Mouse (Mus musculus) heart, embryonic 15.5 days (tissue): ENCODE measurements around the gene Polr2i. TPM values are rescaled to one million over a fixed set of nuclear protein-coding genes. Genes with fewer than 3 reads are reported as not detected.
"Not testable (repeated sequence)": the region's sequence is repeated elsewhere in the genome, so short reads cannot be mapped to it uniquely, and the experiment has no call there.

Experiments
- ATAC-seq: fragments of 200-750 bp; cut with Nextera tagmentation; replicated peaks from 2 replicates; pipeline ENCODE4 v1.8.0; 2017; ENCODE audit warnings: low read depth, moderate TSS enrichment; ENCODE audit not compliant: insufficient number of reproducible peaks, insufficient read depth, low FRiP score
- H3K27ac ChIP-seq: fragments of 300-500 bp; sonication (generic); 2 replicates; pipeline ENCODE4 v1.5.1; 2015; ENCODE audit warnings: mild to moderate bottlenecking, inconsistent platforms
- H3K27me3 ChIP-seq: fragments of 300-500 bp; sonication (generic); 2 replicates; pipeline ENCODE4 v1.6.1; 2015; ENCODE audit warnings: inconsistent platforms
- H3K36me3 ChIP-seq: fragments of 300-500 bp; sonication (generic); 2 replicates; pipeline ENCODE4 v1.6.1; 2015; ENCODE audit warnings: mild to moderate bottlenecking, inconsistent platforms
- H3K4me1 ChIP-seq: fragments of 300-500 bp; sonication (generic); replicated peaks from 2 replicates; pipeline ENCODE4 v1.6.1; 2015; ENCODE audit warnings: inconsistent platforms
- H3K4me2 ChIP-seq: fragments of 300-500 bp; sonication (generic); 2 replicates; pipeline ENCODE4 v1.6.1; 2015; ENCODE audit warnings: inconsistent platforms, mild to moderate bottlenecking, moderate library complexity
- H3K4me3 ChIP-seq: fragments of 300-500 bp; sonication (generic); 2 replicates; pipeline ENCODE4 v1.5.1; 2015; ENCODE audit warnings: mild to moderate bottlenecking, inconsistent platforms
- H3K9ac ChIP-seq: fragments of 300-500 bp; sonication (generic); 2 replicates; pipeline ENCODE4 v1.6.1; 2015; ENCODE audit warnings: mild to moderate bottlenecking, inconsistent platforms
- H3K9me3 ChIP-seq: fragments of 300-500 bp; sonication (generic); replicated peaks from 2 replicates; pipeline ENCODE4 v1.6.1; 2016; ENCODE audit warnings: inconsistent platforms
- WGBS: fragments of 180-500 bp; shearing (Covaris S2); methylation state at CpG from one replicate; pipeline ENCODE4 v1.1.7; 2015; ENCODE audit warnings: mixed read lengths; 5-methylcytosine and 5-hydroxymethylcytosine counted together
- polyA plus RNA-seq: library from polyadenylated mRNA; unstranded; fragments of >200 nt; fragmentation: Nextera tagmentation; extraction: Ambion mirVana; gene quantifications from 2 replicates; pipeline ENCODE4 v1.2.1, GENCODE M21; 2015

Polr2i gene
- polyA plus RNA-seq, 1 experiment from 2014 or later: 99.7 TPM

DNA sequence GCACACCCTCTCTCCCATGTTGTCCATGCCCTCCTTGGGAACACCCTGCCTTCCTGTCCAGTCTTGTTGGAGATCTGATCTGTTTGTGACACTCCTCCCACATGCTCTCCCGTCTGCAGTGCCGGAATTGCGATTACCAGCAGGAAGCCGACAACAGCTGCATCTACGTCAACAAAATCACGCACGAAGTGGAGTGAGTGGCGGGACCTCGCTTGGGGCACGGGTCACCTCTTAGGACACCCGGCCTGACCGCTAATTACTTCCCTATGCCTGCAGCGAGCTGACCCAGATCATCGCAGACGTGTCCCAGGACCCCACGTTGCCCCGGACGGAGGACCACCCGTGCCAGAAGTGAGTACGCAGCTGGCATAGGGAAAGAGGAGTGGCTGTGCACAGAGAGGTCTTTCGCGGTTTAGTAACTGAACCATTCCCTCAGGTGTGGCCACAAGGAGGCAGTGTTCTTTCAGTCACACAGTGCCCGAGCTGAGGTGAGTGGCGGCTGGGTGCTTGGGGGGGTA is 942 bp downstream of the Polr2i start:
- WGBS: 2% methylated on average over 24 of the region's 24 CpGs
- Histone ChIP-seq H3K36me3 (peaks cover 6% of the 10 kb centered on the region; the same call in 1 of the 2 replicates), H3K4me2 (peak overlapping the region; percentile 76), H3K4me1 (peaks cover 19% of the 10 kb centered on the region), H3K9me3 (no peaks in the 10 kb centered on the region), H3K9ac (peak overlapping the region; percentile 58), H3K27me3 (no peaks in the 10 kb centered on the region), H3K27ac (peak overlapping the region; percentile 90), H3K4me3 (peak overlapping the region; percentile 63)
- no peak for ATAC-seq

- Histone ChIP-seq H3K9ac (no peak overlapping the region), H3K4me3 (no peak overlapping the region; the same call in 1 of the 2 replicates), H3K27me3 (no peaks in the 10 kb centered on the region), H3K9me3 (no peaks in the 10 kb centered on the region), H3K4me1 (peaks cover 19% of the 10 kb centered on the region), H3K27ac (no peak overlapping the region), H3K4me2 (peak overlapping the region; percentile 76), H3K36me3 (peaks cover 6% of the 10 kb centered on the region; the same call in 1 of the 2 replicates)
- ATAC-seq: no peak
- WGBS: 83% methylated on average over 20 of the region's 20 CpGs
Measured at GRCm38 (mm10) chr7:30233387-30233786, 1.6 kb downstream of the Polr2i start.

- Histone ChIP-seq H3K27me3 (no peaks in the 10 kb centered on the region), H3K27ac (no peak overlapping the region), H3K4me2 (no peak overlapping the region), H3K36me3 (peaks cover 6% of the 10 kb centered on the region; the same call in 1 of the 2 replicates), H3K4me3 (no peak overlapping the region), H3K9me3 (no peaks in the 10 kb centered on the region), H3K4me1 (peaks cover 19% of the 10 kb centered on the region), H3K9ac (no peak overlapping the region)
- no peak for ATAC-seq
- 93% methylated on average over 15 of the region's 15 CpGs for WGBS
Measured at GRCm38 (mm10) chr7:30234276-30234858, 2.6 kb downstream of the Polr2i start.

- no peak overlapping the region for H3K4me3 ChIP-seq
- H3K9me3 ChIP-seq: no peaks in the 10 kb centered on the region
- H3K27ac ChIP-seq: no peak overlapping the region
- peaks cover 19% of the 10 kb centered on the region for H3K4me1 ChIP-seq
- WGBS: 93% methylated on average over 8 of the region's 8 CpGs
- ATAC-seq: no peak
- H3K4me2 ChIP-seq: no peak overlapping the region
- H3K36me3 ChIP-seq: peaks cover 6% of the 10 kb centered on the region; the same call in 1 of the 2 replicates
- no peaks in the 10 kb centered on the region for H3K27me3 ChIP-seq
- no peak overlapping the region for H3K9ac ChIP-seq
Measured at GRCm38 (mm10) chr7:30235091-30235490, 3.3 kb downstream of the Polr2i start.

- no peak within 1 kb of the TSS for H3K27ac ChIP-seq
- peaks cover 6% of the 10 kb centered on the region; the same call in 1 of the 2 replicates for H3K36me3 ChIP-seq
- H3K4me3 ChIP-seq: no peak within 1 kb of the TSS
- H3K27me3 ChIP-seq: no peaks in the 10 kb centered on the region
- no peak within 1 kb of the TSS for H3K4me2 ChIP-seq
- WGBS: 75% methylated on average over 4 of the region's 4 CpGs
- H3K9me3 ChIP-seq: no peaks in the 10 kb centered on the region
- H3K4me1 ChIP-seq: peaks cover 17% of the 10 kb centered on the region
- H3K9ac ChIP-seq: no peak within 1 kb of the TSS
- no peak for ATAC-seq
Measured at GRCm38 (mm10) chr7:30235625-30236024, 3.9 kb downstream of the Polr2i start, which contains the start of gene Ovol3. Ovol3 (minus strand) TSS chr7:30235725.

DNA sequence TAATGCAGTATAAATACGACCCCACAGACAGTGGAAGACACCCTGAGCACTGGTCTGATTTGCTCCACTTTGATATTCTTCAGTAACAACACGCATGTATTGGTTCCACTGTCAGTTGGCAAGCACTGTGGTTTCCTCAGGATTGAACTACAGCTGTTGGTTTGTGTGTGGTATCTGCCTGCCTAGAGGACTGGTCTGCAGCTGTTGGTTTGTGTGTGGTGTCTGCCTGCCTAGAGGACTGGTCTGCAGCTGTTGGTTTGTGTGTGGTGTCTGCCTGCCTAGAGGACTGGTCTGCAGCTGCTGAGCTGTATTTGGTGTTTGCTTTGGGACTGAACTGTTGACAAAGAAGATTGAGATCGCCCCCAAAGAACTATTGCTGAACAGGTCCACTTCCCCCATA is 5.6 kb downstream of the Polr2i start:
- H3K36me3 ChIP-seq: peaks cover 11% of the 10 kb centered on the region; the same call in 1 of the 2 replicates
- H3K4me1 ChIP-seq, H3K27ac ChIP-seq, H3K9me3 ChIP-seq, ATAC-seq, H3K4me2 ChIP-seq, H3K9ac ChIP-seq, H3K27me3 ChIP-seq, H3K4me3 ChIP-seq: not testable (repeated sequence)
- WGBS: 81% methylated on average over 3 of the region's 3 CpGs

DNA sequence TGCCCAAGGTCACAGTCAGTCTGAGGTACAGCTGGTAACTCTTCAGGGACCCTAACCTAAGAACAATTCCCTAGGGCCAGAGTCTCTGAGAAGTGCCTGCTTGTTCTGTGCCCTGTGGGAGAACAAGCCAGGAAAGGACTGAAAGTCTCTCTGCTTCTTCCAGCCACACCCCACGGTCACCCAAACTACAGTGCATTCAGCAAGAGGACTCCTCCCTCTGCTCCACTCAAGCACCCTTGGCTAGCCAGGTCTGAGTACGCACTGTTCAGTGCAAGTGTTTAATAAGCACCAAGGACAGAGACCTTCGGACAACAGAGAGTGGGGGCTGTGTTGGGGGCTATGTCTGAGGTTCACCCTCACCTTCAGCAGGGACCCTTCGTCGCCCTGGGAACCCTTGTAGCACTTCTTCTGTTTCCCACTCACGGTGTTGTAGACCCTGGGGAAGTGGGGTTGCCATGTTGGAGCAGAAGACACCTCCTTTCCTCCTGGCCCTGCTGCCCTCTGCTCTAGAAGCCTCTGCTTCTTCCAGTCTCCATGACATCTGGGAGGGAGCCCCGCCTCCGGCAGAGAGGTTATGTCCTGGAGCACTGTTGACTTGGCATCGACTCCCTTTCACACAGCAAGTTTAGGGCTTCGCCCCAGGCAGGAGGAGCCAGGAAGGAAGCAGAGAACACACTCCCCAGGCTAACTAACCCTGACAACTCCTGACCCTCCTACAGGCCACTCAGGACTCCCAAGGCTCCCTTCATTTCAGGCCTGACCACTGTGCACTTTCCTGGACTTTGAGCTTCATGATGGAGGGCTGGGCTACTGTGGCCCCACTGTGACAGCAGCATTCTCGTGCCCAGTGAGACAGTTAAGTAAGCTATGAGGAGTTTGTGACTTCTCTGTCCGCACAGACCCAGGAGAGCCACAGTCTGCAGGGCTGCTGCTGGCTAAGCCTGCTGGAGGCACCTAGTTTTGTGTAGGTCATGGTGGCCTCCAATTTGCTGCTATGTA is 20.5 kb downstream of the Polr2i start:
- WGBS: 75% methylated on average over 12 of the region's 12 CpGs

DNA sequence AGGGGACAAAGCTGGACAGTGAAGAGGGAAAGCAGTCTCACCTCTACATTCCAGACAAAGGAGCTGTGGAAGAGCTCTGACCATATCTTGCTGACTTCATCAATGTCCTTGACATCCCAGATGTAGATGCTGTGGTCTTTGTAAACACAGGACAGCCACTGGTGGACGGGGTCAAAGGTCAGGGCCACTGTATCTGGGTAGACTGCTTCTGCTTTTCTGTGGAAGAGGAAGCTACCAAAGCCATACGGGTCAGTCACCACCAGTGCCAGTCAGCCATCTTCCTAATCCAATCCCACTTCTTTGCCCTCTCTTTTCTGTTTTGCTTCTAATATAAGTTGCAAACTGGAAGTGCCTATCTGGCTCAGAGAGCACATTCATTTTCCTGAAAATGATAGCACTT is 33.3 kb downstream of the Polr2i start:
- peaks cover 9% of the 10 kb centered on the region; the same call in 1 of the 2 replicates for H3K36me3 ChIP-seq
- ATAC-seq: no peak

More for the DNA sequence above, 20.5 kb downstream of the Polr2i start:
- Histone ChIP-seq H3K36me3 (peaks cover 9% of the 10 kb centered on the region; the same call in 1 of the 2 replicates), H3K9ac (no peak overlapping the region), H3K4me1 (no peaks in the 10 kb centered on the region), H3K4me3 (no peak overlapping the region), H3K27ac (no peak overlapping the region), H3K4me2 (no peak overlapping the region), H3K27me3 (no peaks in the 10 kb centered on the region), H3K9me3 (no peaks in the 10 kb centered on the region)
- ATAC-seq: no peak

DNA sequence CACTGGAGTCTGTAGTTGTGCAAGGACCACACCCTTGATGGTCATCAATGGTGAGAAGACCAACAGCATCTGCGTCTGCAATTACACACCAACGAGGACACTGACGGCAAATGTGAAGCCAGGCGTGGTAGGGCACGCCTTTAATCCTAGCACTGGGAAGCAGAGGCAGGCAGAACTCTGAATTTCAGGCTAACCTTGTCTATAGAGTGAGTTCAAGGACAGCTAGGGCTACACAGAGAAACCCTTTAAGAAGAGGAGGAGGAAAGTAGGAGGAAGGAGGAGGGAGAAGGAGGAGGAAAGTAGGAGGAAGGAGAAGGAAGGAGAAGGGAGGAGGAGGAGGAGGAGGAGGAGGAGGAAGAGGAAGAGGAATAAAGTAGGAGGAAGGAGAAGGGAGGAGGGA is 33.8 kb downstream of the Polr2i start:
- no peak overlapping the region for H3K27ac ChIP-seq
- H3K4me3 ChIP-seq: no peak overlapping the region
- 87% methylated on average over 5 of the region's 5 CpGs for WGBS
- no peaks in the 10 kb centered on the region for H3K27me3 ChIP-seq
- no peak for ATAC-seq
- H3K9ac ChIP-seq: no peak overlapping the region
- peaks cover 9% of the 10 kb centered on the region; the same call in 1 of the 2 replicates for H3K36me3 ChIP-seq
- no peak overlapping the region for H3K4me2 ChIP-seq
- H3K9me3 ChIP-seq: no peaks in the 10 kb centered on the region
- no peaks in the 10 kb centered on the region; the same call in 1 of the 2 replicates for H3K4me1 ChIP-seq

More for the DNA sequence above, 33.3 kb downstream of the Polr2i start:
- H3K4me3 ChIP-seq: no peak overlapping the region
- H3K27ac ChIP-seq: no peak overlapping the region
- H3K9me3 ChIP-seq: no peaks in the 10 kb centered on the region
- no peak overlapping the region for H3K4me2 ChIP-seq
- no peak overlapping the region for H3K9ac ChIP-seq
- H3K27me3 ChIP-seq: no peaks in the 10 kb centered on the region
- no peaks in the 10 kb centered on the region; the same call in 1 of the 2 replicates for H3K4me1 ChIP-seq
- 81% methylated on average over 2 of the region's 2 CpGs for WGBS

DNA sequence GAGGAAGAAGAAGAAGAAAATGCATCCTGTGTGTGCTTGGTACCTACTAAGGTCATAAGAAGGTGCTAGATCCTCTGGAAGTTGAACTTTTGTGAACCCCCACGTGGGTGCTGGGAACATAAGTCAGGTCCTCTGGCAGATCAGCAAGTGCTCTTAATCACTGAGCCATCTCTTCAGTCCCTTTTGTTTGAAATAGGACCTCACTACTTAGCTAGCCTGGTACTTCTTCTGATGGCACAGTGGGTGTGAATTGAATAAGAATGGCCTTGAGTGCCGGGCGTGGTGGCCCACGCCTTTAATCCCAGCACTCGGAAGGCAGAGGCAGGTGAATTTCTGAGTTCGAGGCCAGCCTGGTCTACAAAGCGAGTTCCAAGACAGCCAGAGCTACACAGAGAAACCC is 34.2 kb downstream of the Polr2i start:
- peaks cover 9% of the 10 kb centered on the region; the same call in 1 of the 2 replicates for H3K36me3 ChIP-seq
- WGBS: 88% methylated on average over 7 of the region's 7 CpGs

GRCm38 (mm10) chr7:30266780-30267179 is 35.0 kb downstream of the Polr2i start:
- H3K4me3 ChIP-seq: no peak overlapping the region
- no peaks in the 10 kb centered on the region for H3K27me3 ChIP-seq
- H3K4me2 ChIP-seq: no peak overlapping the region
- peaks cover 16% of the 10 kb centered on the region; the same call in 1 of the 2 replicates for H3K36me3 ChIP-seq
- H3K4me1 ChIP-seq: no peaks in the 10 kb centered on the region; the same call in 1 of the 2 replicates
- H3K9ac ChIP-seq: no peak overlapping the region
- 43% methylated on average over 3 of the region's 3 CpGs for WGBS
- no peaks in the 10 kb centered on the region for H3K9me3 ChIP-seq
- no peak overlapping the region for H3K27ac ChIP-seq
- ATAC-seq: no peak

More for the DNA sequence above, 34.2 kb downstream of the Polr2i start:
- H3K4me3 ChIP-seq: no peak overlapping the region
- H3K27me3 ChIP-seq: no peaks in the 10 kb centered on the region
- ATAC-seq: no peak
- H3K9me3 ChIP-seq: no peaks in the 10 kb centered on the region
- no peaks in the 10 kb centered on the region; the same call in 1 of the 2 replicates for H3K4me1 ChIP-seq
- no peak overlapping the region for H3K9ac ChIP-seq
- no peak overlapping the region for H3K27ac ChIP-seq
- no peak overlapping the region for H3K4me2 ChIP-seq
